Mouse (Mus musculus): ENCODE data around the gene Plvap. TPM values are rescaled to one million over a fixed set of nuclear protein-coding genes. Genes with fewer than 3 reads are reported as not detected.

Gene Plvap
- total RNA-seq, 2 experiments from 2014 or later: 24.5 to 26.0 TPM

GRCm38 (mm10) chr8:71469411-71469810 is 42.1 kb downstream of the Plvap start:
- DNase-seq: peak; percentile 41 to 53
- intact Hi-C loops (cut with DNase I): no loop called here

GRCm38 (mm10) chr8:71468916-71469315 is 42.6 kb downstream of the Plvap start, which contains the start of gene Dda1:
Dda1 (plus strand) TSS chr8:71469199.
- intact Hi-C loops (cut with DNase I): no loop called here

GRCm38 (mm10) chr8:71468001-71468400 is 43.6 kb downstream of the Plvap start:
- no peak for DNase-seq
- intact Hi-C loops (cut with DNase I): no loop called here

More at GRCm38 (mm10) chr8:71468916-71469315, 42.6 kb downstream of the Plvap start, which contains the start of gene Dda1:
- peak; percentile 90 to 92 for DNase-seq

- DNase-seq: no peak
- intact Hi-C loops (cut with DNase I): no loop called here
These were observed 44.4 kb downstream of the Plvap start for GRCm38 (mm10) chr8:71467201-71467600.

GRCm38 (mm10) chr8:71466198-71466597 is 45.4 kb downstream of the Plvap start:
- intact Hi-C loops (cut with DNase I): no loop called here
- DNase-seq: no peak

- no peak for DNase-seq
- intact Hi-C loops (cut with DNase I): no loop called here
These were observed 45.8 kb downstream of the Plvap start for GRCm38 (mm10) chr8:71465733-71466132.

GRCm38 (mm10) chr8:71464513-71465500 is 46.7 kb downstream of the Plvap start, which contains the start of gene Mrpl34:
Mrpl34 (plus strand) TSS chr8:71464959.
- intact Hi-C loops (cut with DNase I): loop anchor here (5.0 kb wide), 1 partner anchor 98 kb away; the partner anchor contains the start of gene Use1

GRCm38 (mm10) chr8:71463188-71464033 is 48.1 kb downstream of the Plvap start, which contains the start of gene Abhd8:
Abhd8 (minus strand) TSS chr8:71463655.
- DNase-seq: peak; percentile 99 to 100
- intact Hi-C loops (cut with DNase I): loop anchor here (2.0 to 5.0 kb wide), 2 partner anchors 21 to 96 kb away; partner anchors contain the start of gene Use1

More at GRCm38 (mm10) chr8:71464513-71465500, 46.7 kb downstream of the Plvap start, which contains the start of gene Mrpl34:
- peak; percentile 95 to 97 for DNase-seq

- intact Hi-C loops (cut with DNase I): loop anchor here (2.0 to 5.0 kb wide), 2 partner anchors 20 to 95 kb away; partner anchors contain the start of gene Use1
- peak in 1 of 2 experiments; percentile 39 for DNase-seq
These were observed 48.8 kb downstream of the Plvap start for GRCm38 (mm10) chr8:71462786-71463185.

- DNase-seq: no peak
- intact Hi-C loops (cut with DNase I): loop anchor here (2.0 to 5.0 kb wide), 2 partner anchors 19 to 95 kb away; partner anchors contain the start of gene Use1
These were observed 49.4 kb downstream of the Plvap start for GRCm38 (mm10) chr8:71462191-71462590.

- intact Hi-C loops (cut with DNase I): loop anchor here (5.0 kb wide), 1 partner anchor 94 kb away; the partner anchor contains the start of gene Use1
- DNase-seq: no peak
These were observed 50.3 kb downstream of the Plvap start for GRCm38 (mm10) chr8:71461152-71461840.

- intact Hi-C loops (cut with DNase I): loop anchor here (5.0 kb wide), 1 partner anchor 93 kb away; the partner anchor contains the start of gene Use1
- DNase-seq: no peak
These were observed 50.8 kb downstream of the Plvap start for GRCm38 (mm10) chr8:71460716-71461115.

- intact Hi-C loops (cut with DNase I): no loop called here
- DNase-seq: no peak
These were observed 53.8 kb downstream of the Plvap start for GRCm38 (mm10) chr8:71457659-71458270.

- intact Hi-C loops (cut with DNase I): no loop called here
- no peak for DNase-seq
These were observed 54.6 kb downstream of the Plvap start for GRCm38 (mm10) chr8:71456906-71457305.

GRCm38 (mm10) chr8:71454668-71455067 is 56.9 kb downstream of the Plvap start:
- DNase-seq: no peak
- intact Hi-C loops (cut with DNase I): no loop called here

- DNase-seq: no peak
- intact Hi-C loops (cut with DNase I): no loop called here
These were observed 58.9 kb downstream of the Plvap start for GRCm38 (mm10) chr8:71452669-71453068.

- DNase-seq: no peak
- intact Hi-C loops (cut with DNase I): no loop called here
These were observed 59.8 kb downstream of the Plvap start for GRCm38 (mm10) chr8:71451777-71452176.

GRCm38 (mm10) chr8:71451337-71451736 is 60.2 kb downstream of the Plvap start:
- no peak for DNase-seq
- intact Hi-C loops (cut with DNase I): no loop called here

All from heart, postnatal 36 days (tissue).